Mouse (Mus musculus): Measurements from ENCODE around the gene Tas2r139. TPM values are rescaled to one million over a fixed set of nuclear protein-coding genes. Genes with fewer than 3 reads are reported as not detected.
"Not testable (repeated sequence)": the region's sequence is repeated elsewhere in the genome, so short reads cannot be mapped to it uniquely, and the experiment has no call there.

The Tas2r139 gene
- under 1 TPM in 1 of 2 experiments, not detected in 1; 0.36 TPM for polyA plus RNA-seq (2017; shearing (Covaris generic))

DNA sequence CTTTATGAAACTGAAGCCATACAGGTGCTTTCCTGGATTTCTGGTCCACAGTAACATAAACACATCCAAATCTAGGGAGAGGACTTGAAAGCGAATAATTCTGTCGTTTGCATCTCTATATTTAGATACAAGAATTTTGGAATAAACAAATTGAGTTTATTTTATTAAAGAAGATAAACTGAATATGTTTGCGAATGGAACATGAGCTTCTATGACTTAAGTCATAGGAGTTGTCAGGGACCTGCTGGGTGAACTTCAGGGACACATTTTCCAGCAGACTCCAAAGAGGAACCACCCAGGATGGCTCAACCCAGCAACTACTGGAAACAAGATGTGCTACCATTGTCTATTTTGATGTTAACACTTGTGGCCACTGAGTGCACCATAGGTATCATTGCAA, at the start of gene Tas2r139:
TSS of gene Tas2r139 (plus strand) at position 301 of the 400 bp plus-strand sequence.
- ATAC-seq = no peak

DNA sequence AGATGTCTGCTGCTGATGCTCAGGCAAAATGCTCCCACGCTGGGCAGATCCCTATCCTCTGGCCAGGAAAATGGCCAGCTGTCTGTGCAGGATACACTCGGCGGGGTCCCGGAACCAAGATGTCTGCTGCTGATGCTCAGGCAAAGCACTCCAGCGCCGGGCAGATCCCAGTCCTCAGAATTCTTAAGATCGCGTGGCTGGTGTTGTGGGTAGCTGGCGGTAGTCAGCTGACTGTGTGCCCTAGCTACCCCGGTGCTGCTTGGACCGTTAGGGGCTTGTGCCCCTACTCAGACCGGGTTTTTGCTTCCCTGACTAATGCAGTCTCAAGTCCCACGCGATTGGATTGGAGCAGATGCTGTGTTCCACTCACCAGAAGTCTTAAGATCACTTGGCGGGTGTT, 10.4 kb downstream of the Tas2r139 start:
- not testable (repeated sequence) for ATAC-seq

DNA sequence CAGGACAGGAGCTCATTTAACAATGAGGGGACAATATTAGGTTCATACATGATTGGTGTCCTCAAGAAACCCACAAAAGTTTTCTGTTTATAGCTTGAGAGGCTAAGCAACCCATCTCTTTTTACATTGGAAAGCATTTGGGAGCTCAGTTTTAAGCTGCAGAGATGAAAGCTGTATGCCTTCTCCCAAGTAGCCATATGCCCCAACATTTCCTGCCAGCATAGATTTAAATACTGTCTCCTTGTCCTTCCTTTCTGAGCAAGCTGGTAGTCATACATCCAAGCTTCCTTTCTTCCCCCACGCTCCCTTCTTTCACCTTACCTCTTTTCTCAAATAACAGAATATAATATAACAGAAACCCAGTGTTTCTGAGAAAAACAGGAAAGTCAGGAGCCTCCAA, 41.7 kb downstream of the Tas2r139 start:
- no peak for ATAC-seq

DNA sequence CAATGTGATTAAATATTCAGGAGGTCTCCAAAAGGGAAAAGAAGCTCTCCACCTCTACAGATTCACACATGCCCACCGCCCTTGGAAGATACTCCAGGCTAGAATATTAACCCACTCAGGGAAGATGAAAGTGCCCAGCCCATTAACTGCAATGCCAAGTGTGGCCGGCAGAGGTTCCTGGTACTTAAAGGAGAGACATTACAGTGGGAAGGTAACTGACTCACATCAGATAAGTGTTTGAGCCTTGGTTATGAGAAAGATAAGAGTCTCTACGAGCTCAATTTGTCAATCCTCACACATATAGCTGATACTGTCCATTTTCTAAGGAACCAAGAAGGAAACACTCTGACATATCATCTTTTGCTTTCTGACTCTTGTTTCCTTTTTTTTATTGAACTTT, 45.5 kb downstream of the Tas2r139 start:
- ATAC-seq = no peak

Other genes with a start within 250 kb of the Tas2r139 start
- not detected for gene Sval1, start 189.3 kb upstream of the Tas2r139 start, polyA plus RNA-seq (2017; shearing (Covaris generic))
- gene Sval3, start 172.8 kb upstream of the Tas2r139 start, polyA plus RNA-seq (2017; shearing (Covaris generic)) = not detected
- not detected for gene Sva, start 102.5 kb upstream of the Tas2r139 start, polyA plus RNA-seq (2017; shearing (Covaris generic))
- gene Tas2r144, start 74.4 kb downstream of the Tas2r139 start, polyA plus RNA-seq (2017; shearing (Covaris generic)) = not detected
- gene Gstk1, start 105.0 kb downstream of the Tas2r139 start, polyA plus RNA-seq (2017; shearing (Covaris generic)) = 1 to 10 TPM; 8.1 to 9.3 TPM
- gene Tmem139, start 121.0 kb downstream of the Tas2r139 start, polyA plus RNA-seq (2017; shearing (Covaris generic)) = not detected
- gene Casp2, start 124.0 kb downstream of the Tas2r139 start, polyA plus RNA-seq (2017; shearing (Covaris generic)) = 10 to 100 TPM; 45.1 to 50.3 TPM
- not detected for gene Clcn1, start 145.7 kb downstream of the Tas2r139 start, polyA plus RNA-seq (2017; shearing (Covaris generic))
- gene Fam131b, start 183.7 kb downstream of the Tas2r139 start, polyA plus RNA-seq (2017; shearing (Covaris generic)) = not detected
- gene Zyx, start 208.7 kb downstream of the Tas2r139 start, polyA plus RNA-seq (2017; shearing (Covaris generic)) = 10 to 100 TPM; 62.8 to 78.6 TPM
- gene Epha1, start 232.3 kb downstream of the Tas2r139 start, polyA plus RNA-seq (2017; shearing (Covaris generic)) = under 1 TPM in 1 of 2 experiments, not detected in 1; 0.63 TPM

Measured in activated CD4-positive, CD25-positive, alpha-beta regulatory T cell, adult 4 months (primary cell).